Mouse (Mus musculus) CH12.LX (cell line): ENCODE data around the gene Map2k6. TPM values are rescaled to one million over a fixed set of nuclear protein-coding genes. Genes with fewer than 3 reads are reported as not detected.

Experiments used
- DNase-seq: peaks from one replicate; pipeline ENCODE4 v3.0.0-alpha.2; 2013; ENCODE audit errors: extremely low read depth
- H3K27ac ChIP-seq: 2 replicates; pipeline ENCODE4 v1.5.1; 2012; ENCODE audit warnings: low read depth, mild to moderate bottlenecking, control low read depth, moderate library complexity; ENCODE audit not compliant: insufficient read depth
- H3K27me3 ChIP-seq: replicated peaks from 2 replicates; pipeline ENCODE3; 2012; ENCODE audit warnings: inconsistent platforms
- H3K36me3 ChIP-seq, 2 experiments: replicated peaks in 1 of 2; 2 replicates each; pipeline versions ENCODE3 to v1.6.1; 2012; ENCODE audit warnings: inconsistent platforms in 1 of 2, low read length in 1 of 2, mild to moderate bottlenecking in 1 of 2, mixed read lengths in 1 of 2, moderate library complexity in 1 of 2; ENCODE audit not compliant: control insufficient read depth in 1 of 2, insufficient read depth in 1 of 2
- H3K4me1 ChIP-seq, 2 experiments: 2 replicates each; pipeline ENCODE4 v1.6.1; 2012; ENCODE audit warnings: inconsistent platforms in 1 of 2, moderate library complexity in 1 of 2; ENCODE audit not compliant: insufficient read depth in 2 of 2, control insufficient read depth in 1 of 2
- H3K4me2 ChIP-seq: 2 replicates; pipeline ENCODE4 v1.6.1; 2012; ENCODE audit warnings: low read depth, mild to moderate bottlenecking, control low read depth; ENCODE audit not compliant: poor library complexity, insufficient read depth, severe bottlenecking
- H3K4me3 ChIP-seq, 3 experiments: fragments of 150-350 bp in 1 of 3; sonication (generic) in 1 of 3; replicated peaks in 1 of 3; 2 replicates each; pipeline versions ENCODE3 to v1.5.1; 2011 to 2012; ENCODE audit warnings: low read depth in 2 of 3, low read length in 2 of 3, mild to moderate bottlenecking in 2 of 3, moderate library complexity in 2 of 3, control low read depth in 1 of 3, improper control_type of control experiment in 1 of 3, inconsistent platforms in 1 of 3, mixed read lengths in 1 of 3; ENCODE audit not compliant: poor library complexity in 1 of 3
- H3K79me2 ChIP-seq: replicated peaks from 2 replicates; pipeline ENCODE4 v1.6.1; 2012; ENCODE audit warnings: mild to moderate bottlenecking, moderate library complexity; ENCODE audit not compliant: control insufficient read depth, poor library complexity, insufficient read depth, severe bottlenecking; ENCODE audit errors: extremely low read depth
- H3K9ac ChIP-seq: 2 replicates; pipeline ENCODE4 v1.6.1; 2012; ENCODE audit warnings: low read depth, mild to moderate bottlenecking, control low read depth, moderate library complexity; ENCODE audit not compliant: insufficient read depth
- H3K9me3 ChIP-seq: replicated peaks from 2 replicates; pipeline ENCODE3; 2012; ENCODE audit warnings: low read length, inconsistent platforms, mixed read lengths
- CHD1 ChIP-seq: IDR thresholded peaks from 2 replicates; pipeline ENCODE4 v1.6.1; 2012; ENCODE audit warnings: low read depth, low read length, improper control_type of control experiment, inconsistent platforms
- CHD2 ChIP-seq: IDR thresholded peaks from 2 replicates; pipeline ENCODE4 v1.6.1; 2011; ENCODE audit warnings: low read length, improper control_type of control experiment
- CTCF ChIP-seq, 2 experiments: IDR thresholded peaks in 1 of 2; conservative IDR thresholded peaks in 1 of 2; 2 replicates each; pipeline ENCODE4 v1.5.1; 2011 to 2012; ENCODE audit warnings: low read depth in 2 of 2, low read length in 2 of 2, improper control_type of control experiment in 1 of 2, inconsistent platforms in 1 of 2, mild to moderate bottlenecking in 1 of 2, moderate library complexity in 1 of 2
- E2F4 ChIP-seq: IDR thresholded peaks from 2 replicates; pipeline ENCODE4 v1.6.1; 2011; ENCODE audit warnings: low read depth, low read length, improper control_type of control experiment; ENCODE audit not compliant: insufficient replicate concordance
- ELF1 ChIP-seq: IDR thresholded peaks from 2 replicates; pipeline ENCODE4 v1.6.1; 2014; ENCODE audit warnings: low read depth, mild to moderate bottlenecking, inconsistent platforms, low read length, improper control_type of control experiment
- GABPA ChIP-seq: IDR thresholded peaks from 2 replicates; pipeline ENCODE4 v1.6.1; 2012; ENCODE audit warnings: low read depth, low read length, improper control_type of control experiment, inconsistent platforms; ENCODE audit not compliant: insufficient replicate concordance
- HCFC1 ChIP-seq: IDR thresholded peaks from 2 replicates; pipeline ENCODE4 v1.6.1; 2012; ENCODE audit warnings: low read depth, mild to moderate bottlenecking, inconsistent platforms, low read length, improper control_type of control experiment
- IRF4 ChIP-seq: IDR thresholded peaks from 2 replicates; pipeline ENCODE4 v1.6.1; 2014; ENCODE audit warnings: low read depth, mild to moderate bottlenecking, inconsistent platforms, low read length, improper control_type of control experiment
- JUND ChIP-seq: conservative IDR thresholded peaks from 2 replicates; pipeline ENCODE4 v1.6.1; 2011; ENCODE audit warnings: low read depth, low read length, improper control_type of control experiment
- KAT2A ChIP-seq: IDR thresholded peaks from 2 replicates; pipeline ENCODE4 v1.6.1; 2012; ENCODE audit warnings: low read length, improper control_type of control experiment, inconsistent platforms; ENCODE audit not compliant: insufficient replicate concordance
- MAX ChIP-seq: IDR thresholded peaks from 2 replicates; pipeline ENCODE4 v1.6.1; 2011; ENCODE audit warnings: low read length, improper control_type of control experiment
- MAZ ChIP-seq: IDR thresholded peaks from 2 replicates; pipeline ENCODE4 v1.6.1; 2012; ENCODE audit warnings: low read depth, mild to moderate bottlenecking, inconsistent platforms, low read length, improper control_type of control experiment, moderate library complexity
- MEF2A ChIP-seq: IDR thresholded peaks from 2 replicates; pipeline ENCODE4 v1.6.1; 2014; ENCODE audit warnings: low read depth, mild to moderate bottlenecking, inconsistent platforms, low read length, improper control_type of control experiment, borderline replicate concordance
- MYC ChIP-seq: IDR thresholded peaks from 2 replicates; pipeline ENCODE4 v1.6.1; 2011; ENCODE audit warnings: low read depth, mild to moderate bottlenecking, improper control_type of control experiment, low read length
- NELFE ChIP-seq: IDR thresholded peaks from 2 replicates; pipeline ENCODE4 v1.6.1; 2011; ENCODE audit warnings: low read depth, low read length, improper control_type of control experiment
- PAX5 ChIP-seq: IDR thresholded peaks from 2 replicates; pipeline ENCODE4 v1.6.1; 2012; ENCODE audit warnings: low read length, inconsistent platforms, mixed read lengths
- POLR2A ChIP-seq: IDR thresholded peaks from 2 replicates; pipeline ENCODE4 v1.6.1; 2011; ENCODE audit warnings: low read depth, mild to moderate bottlenecking, improper control_type of control experiment, low read length
- POLR2AphosphoS2 ChIP-seq: IDR thresholded peaks from 2 replicates; pipeline ENCODE4 v1.6.1; 2011; ENCODE audit warnings: low read depth, low read length, improper control_type of control experiment
- RAD21 ChIP-seq: IDR thresholded peaks from 2 replicates; pipeline ENCODE4 v1.6.1; 2011; ENCODE audit warnings: low read depth, mild to moderate bottlenecking, low read length, improper control_type of control experiment, moderate library complexity
- RCOR1 ChIP-seq: conservative IDR thresholded peaks from 2 replicates; pipeline ENCODE4 v1.6.1; 2012; ENCODE audit warnings: low read depth, mild to moderate bottlenecking, inconsistent platforms, low read length, improper control_type of control experiment
- SIN3A ChIP-seq: IDR thresholded peaks from 2 replicates; pipeline ENCODE4 v1.6.1; 2012; ENCODE audit warnings: low read length, improper control_type of control experiment, inconsistent platforms
- SMC3 ChIP-seq: IDR thresholded peaks from 2 replicates; pipeline ENCODE4 v1.6.1; 2011; ENCODE audit warnings: low read depth, low read length, improper control_type of control experiment
- TBP ChIP-seq: conservative IDR thresholded peaks from 2 replicates; pipeline ENCODE4 v1.6.1; 2011; ENCODE audit warnings: low read depth, low read length, improper control_type of control experiment
- TCF12 ChIP-seq: IDR thresholded peaks from 2 replicates; pipeline ENCODE4 v1.6.1; 2014; ENCODE audit warnings: low read depth, mild to moderate bottlenecking, inconsistent platforms, low read length, improper control_type of control experiment
- UBTF ChIP-seq: IDR thresholded peaks from 2 replicates; pipeline ENCODE4 v1.6.1; 2012; ENCODE audit warnings: low read depth, mild to moderate bottlenecking, inconsistent platforms, low read length, improper control_type of control experiment, moderate library complexity
- USF1 ChIP-seq: IDR thresholded peaks from 2 replicates; pipeline ENCODE4 v1.6.1; 2014; ENCODE audit warnings: low read depth, mild to moderate bottlenecking, inconsistent platforms, low read length, improper control_type of control experiment
- USF2 ChIP-seq: conservative IDR thresholded peaks from 2 replicates; pipeline ENCODE4 v1.6.1; 2011; ENCODE audit warnings: low read depth, low read length, improper control_type of control experiment
- ZKSCAN1 ChIP-seq: IDR thresholded peaks from 2 replicates; pipeline ENCODE4 v1.6.1; 2012; ENCODE audit warnings: low read depth, inconsistent platforms, low read length, improper control_type of control experiment, borderline replicate concordance
- ZNF384 ChIP-seq: IDR thresholded peaks from 2 replicates; pipeline ENCODE4 v1.6.1; 2012; ENCODE audit warnings: low read depth, low read length, improper control_type of control experiment, inconsistent platforms
- dilution Hi-C: fragments of 300-500 bp; cut with MboI; formaldehyde crosslinking; loops from 2 replicates; pipeline ENCODE4 v1.14.3; 2020; ENCODE audit warnings: low sequenced_read_pairs; ENCODE audit not compliant: extremely low pct_unique_long_range_greater_than_20kb, extremely low pct_ligation_motif_present
- in situ Hi-C: fragments of 300-500 bp; cut with MboI; formaldehyde crosslinking; loops from 3 replicates; pipeline ENCODE4 v1.14.3; 2019; ENCODE audit warnings: low sequenced_read_pairs, low pct_ligation_motif_present, low pct_unique_long_range_greater_than_20kb, mixed read lengths
- polyA plus RNA-seq: library from polyadenylated mRNA; unstranded; fragments of >175 nt; gene quantifications from 2 replicates; pipeline ENCODE4 v1.2.1, GENCODE M21; 2012; ENCODE audit warnings: low read depth; ENCODE audit not compliant: insufficient read length
- total RNA-seq, 2 experiments: library from RNA; depleted of rRNA; stranded (reverse); fragments of 300-350 nt in 1 of 2; fragments of >200 nt in 1 of 2; gene quantifications; 2 replicates each; pipeline ENCODE4 v1.2.3; 2012 to 2014

Gene Map2k6
- total and polyA plus RNA-seq, 3 experiments = 16.8 to 21.9 (median 18.0) TPM

- TF ChIP-seq RAD21 (peak; percentile 8), NELFE (no peak), MAX (peak; percentile 73; the same call in 1 of the 2 replicates)
- TF ChIP-seq, all 38 proteins: peak for 21
These were observed 40.4 kb downstream of the Map2k6 start (continued) for GRCm38 (mm10) chr11:110439354-110439753.

- H3K4me2 ChIP-seq = no peak overlapping the region
- no peaks in the 10 kb centered on the region for H3K27me3 ChIP-seq
- TF ChIP-seq USF2 (no peak), ELF1 (0 out of 2 replicates have a peak, but pooled peaks have one; percentile 13), ZNF384 (0 out of 2 replicates have a peak, but pooled peaks have one; percentile 8)
- H3K36me3 ChIP-seq = peaks cover 0 to 2% of the 10 kb centered on the region in 2 experiments
- H3K9me3 ChIP-seq = peaks cover 14% of the 10 kb centered on the region
- H3K79me2 ChIP-seq = no peaks in the 10 kb centered on the region
- H3K27ac ChIP-seq = no peak overlapping the region
- no peak overlapping the region for H3K9ac ChIP-seq
- in situ Hi-C loops (loop anchor here (5.0 kb wide), 1 partner anchor 38 kb away; no protein-coding TSS in a partner anchor), dilution Hi-C loops (no loop called here)
- no peak overlapping the region for H3K4me3 ChIP-seq
- peaks cover 16 to 70% of the 10 kb centered on the region in 2 experiments for H3K4me1 ChIP-seq
- DNase-seq = no peak
These were observed 45.7 kb downstream of the Map2k6 start for GRCm38 (mm10) chr11:110444576-110444975.

- in situ Hi-C loops (no loop called here), dilution Hi-C loops (no loop called here)
- Histone ChIP-seq H3K9ac (peak overlapping the region; percentile 57; the same call in 1 of the 2 replicates), H3K4me1 (peaks cover 24 to 57% of the 10 kb centered on the region in 2 experiments), H3K27ac (peak overlapping the region; percentile 70), H3K9me3 (peaks cover 5% of the 10 kb centered on the region), H3K4me2 (peak overlapping the region; percentile 86), H3K27me3 (no peaks in the 10 kb centered on the region), H3K79me2 (no peaks in the 10 kb centered on the region), H3K4me3 (peak overlapping the region; percentile 39 to 51 (median 46)), H3K36me3 (peaks cover 0 to under 1% of the 10 kb centered on the region in 2 experiments)
- peak; percentile 90 for DNase-seq
- TF ChIP-seq USF1 (no peak), E2F4 (no peak), MAZ (peak; percentile 35; the same call in 1 of the 2 replicates), ZKSCAN1 (no peak), TBP (peak; percentile 93), USF2 (no peak), PAX5 (no peak), KAT2A (no peak), NELFE (peak; percentile 84), MYC (0 out of 2 replicates have a peak, but pooled peaks have one; percentile 16), HCFC1 (no peak; the same call in 1 of the 2 replicates), MEF2A (no peak), SIN3A (0 out of 2 replicates have a peak, but pooled peaks have one; percentile 9), CHD1 (no peak; the same call in 1 of the 2 replicates), UBTF (no peak), SMC3 (no peak), CTCF (conservative IDR thresholded peaks at IDR 0.05 in 1 of 2, IDR thresholded peaks at IDR 0.05 in 1 of 2; ENCODE audit: low read depth in 2 of 2, low read length in 2 of 2) (no peak), ZNF384 (no peak), GABPA (no peak), CHD2 (no peak), IRF4 (peak; percentile 25; the same call in 1 of the 2 replicates), TCF12 (peak; percentile 49; the same call in 1 of the 2 replicates), POLR2AphosphoS2 (peak; percentile 43; the same call in 1 of the 2 replicates), JUND (no peak), RCOR1 (no peak), RAD21 (no peak), POLR2A (peak; percentile 76)
These were observed 49.3 kb downstream of the Map2k6 start for GRCm38 (mm10) chr11:110448131-110448725.
